Mouse (Mus musculus) ovary, adult 2 months (tissue): ENCODE measurements around the gene Ear10. TPM values are rescaled to one million over a fixed set of nuclear protein-coding genes. Genes with fewer than 3 reads are reported as not detected.

Experiments used
- polyA plus RNA-seq: library from polyadenylated mRNA; depleted of rRNA; stranded (reverse); fragments of >200 nt; gene quantifications from 2 replicates; pipeline ENCODE4 v1.2.3, GENCODE M21; 2012; rRNA removed

Gene Ear10
- polyA plus RNA-seq: not detected in 2 replicates

DNA sequence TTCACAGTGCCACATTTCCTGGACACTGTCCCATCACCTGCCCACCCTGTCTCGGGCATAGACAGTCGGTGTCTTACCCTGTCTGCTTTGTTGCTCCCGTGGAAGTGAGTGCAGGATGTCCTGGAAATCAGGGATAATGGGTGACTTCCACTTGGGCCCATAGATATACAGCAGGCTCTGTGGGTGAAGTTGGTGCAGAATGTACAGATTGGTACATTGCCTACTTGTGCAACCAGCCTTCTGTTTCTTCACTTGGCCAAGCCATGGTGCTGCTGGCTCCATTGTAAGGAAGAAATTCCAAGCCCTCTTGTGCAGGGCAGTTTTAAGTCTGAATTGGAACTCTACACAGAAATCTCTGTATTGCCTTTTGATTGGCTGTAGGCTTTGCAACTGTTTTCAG lies at the start of gene Ear10:
Gene Ear10, minus strand, starts transcription at position 101 of the 400 bp plus-strand sequence.

DNA sequence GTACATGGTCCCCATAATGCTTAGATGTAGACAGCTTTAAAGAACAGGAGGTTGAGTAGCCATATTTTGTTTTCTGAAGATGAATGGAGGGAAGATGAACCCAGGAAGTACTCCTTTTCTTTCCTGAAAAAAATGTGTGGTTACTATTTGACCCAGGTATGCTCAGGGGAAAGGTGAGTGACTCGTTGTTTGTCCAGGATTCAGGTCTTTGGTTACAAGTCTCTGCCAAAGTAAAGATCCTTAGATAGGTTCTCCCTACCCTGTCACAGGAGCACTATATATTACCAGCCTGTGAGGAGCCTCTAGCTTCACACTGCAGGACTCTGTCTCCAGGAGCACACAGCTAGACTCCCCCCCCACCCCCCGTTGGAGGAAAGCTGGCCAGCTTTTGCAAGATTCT lies 33.4 kb upstream of the Ear10 start, which contains the start of gene Ang5:
Gene Ang5, plus strand, starts transcription at position 301 of the 400 bp plus-strand sequence.

DNA sequence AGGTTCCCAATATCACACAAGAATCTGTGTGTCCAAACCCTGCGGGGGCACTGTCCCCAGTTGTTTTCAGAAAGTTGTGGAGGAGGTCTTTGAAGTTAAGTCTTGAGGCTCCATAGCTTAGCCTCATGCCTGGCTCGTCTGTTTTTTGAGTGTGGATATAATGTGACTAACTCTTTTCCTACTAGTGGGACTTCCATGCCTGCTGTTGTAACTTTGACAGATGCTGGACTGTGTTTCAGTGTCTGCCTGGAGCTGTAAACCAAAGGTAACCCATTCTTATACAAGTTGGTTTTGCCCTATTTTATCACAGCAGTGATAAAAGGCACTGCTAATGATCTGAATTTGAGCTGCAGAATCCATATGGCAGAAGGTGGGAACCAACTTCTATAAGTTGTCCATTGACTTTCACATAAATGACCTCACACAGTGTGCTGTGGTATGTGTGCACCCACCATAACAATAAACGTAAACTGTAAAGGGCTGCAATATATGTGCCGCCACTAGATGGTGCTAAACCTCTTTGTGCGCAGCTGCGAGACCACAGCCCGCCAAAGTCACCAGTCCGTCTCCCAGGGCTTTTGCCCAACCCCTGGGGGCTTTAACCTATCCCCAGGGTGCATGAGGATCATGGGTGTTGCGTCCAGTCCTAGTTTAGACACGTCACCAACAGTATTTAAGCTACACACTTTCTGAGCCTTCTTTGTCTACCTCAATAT lies 1.5 kb upstream of the Ear10 start, which contains the start of gene Gm8113:
Gene Gm8113, plus strand, starts transcription at position 703 of the 716 bp plus-strand sequence.

DNA sequence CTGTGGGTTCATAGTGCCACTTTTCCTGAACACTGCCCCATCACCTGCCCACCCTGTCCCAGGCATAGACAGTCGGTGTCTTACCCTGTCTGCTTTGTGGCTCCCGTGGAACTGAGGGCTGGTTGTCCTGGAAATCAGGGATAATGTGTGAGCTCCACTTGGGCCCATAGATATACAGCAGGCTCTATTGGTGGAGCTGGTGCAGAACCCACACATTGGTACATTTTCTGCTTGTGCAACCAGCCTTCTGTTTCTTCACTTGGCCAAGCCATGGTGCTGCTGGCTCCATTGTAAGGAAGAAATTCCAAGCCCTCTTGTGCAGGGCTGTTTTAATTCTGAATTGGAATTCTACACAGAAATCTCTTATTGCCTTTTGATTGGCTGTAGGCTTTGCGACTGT lies 47.9 kb downstream of the Ear10 start, which contains the start of gene Ear1:
Gene Ear1, minus strand, starts transcription at position 101 of the 400 bp plus-strand sequence.

Other genes starting within 250 kb of the Ear10 start
- gene Gm8165, start 246.4 kb downstream of the Ear10 start, polyA plus RNA-seq: not detected in 2 replicates
- not detected in 2 replicates for gene Gm7324, start 225.7 kb downstream of the Ear10 start, polyA plus RNA-seq
- gene Gm16506, start 196.1 kb downstream of the Ear10 start, polyA plus RNA-seq: not detected in 2 replicates
- not detected in 2 replicates for gene Gm6526, start 175.7 kb downstream of the Ear10 start, polyA plus RNA-seq
- gene Gm8180, start 138.8 kb downstream of the Ear10 start, polyA plus RNA-seq: not detected in 2 replicates
- gene Ear1, start 48.0 kb downstream of the Ear10 start, polyA plus RNA-seq: not detected in 2 replicates
- gene Gm8113, start 1.8 kb upstream of the Ear10 start, polyA plus RNA-seq: 5.3 and 5.9 TPM in 2 replicates
- not detected in 2 replicates for gene Ang5, start 33.5 kb upstream of the Ear10 start, polyA plus RNA-seq
- gene Ang6, start 78.7 kb upstream of the Ear10 start, polyA plus RNA-seq: not detected in 2 replicates
- gene Ear2, start 179.1 kb upstream of the Ear10 start, polyA plus RNA-seq: 8.8 and 9.3 TPM in 2 replicates
- gene Gm3327, start 200.3 kb upstream of the Ear10 start, polyA plus RNA-seq: not detected in 2 replicates